Mouse (Mus musculus): ENCODE results near the gene Aqp9. TPM values are rescaled to one million over a fixed set of nuclear protein-coding genes. Genes with fewer than 3 reads are reported as not detected.
"Not testable (repeated sequence)": the region's sequence is repeated elsewhere in the genome, so short reads cannot be mapped to it uniquely, and the experiment has no call there.

Aqp9 gene
- total RNA-seq, 2 experiments from 2014 or later: 12.4 to 13.0 TPM

DNA sequence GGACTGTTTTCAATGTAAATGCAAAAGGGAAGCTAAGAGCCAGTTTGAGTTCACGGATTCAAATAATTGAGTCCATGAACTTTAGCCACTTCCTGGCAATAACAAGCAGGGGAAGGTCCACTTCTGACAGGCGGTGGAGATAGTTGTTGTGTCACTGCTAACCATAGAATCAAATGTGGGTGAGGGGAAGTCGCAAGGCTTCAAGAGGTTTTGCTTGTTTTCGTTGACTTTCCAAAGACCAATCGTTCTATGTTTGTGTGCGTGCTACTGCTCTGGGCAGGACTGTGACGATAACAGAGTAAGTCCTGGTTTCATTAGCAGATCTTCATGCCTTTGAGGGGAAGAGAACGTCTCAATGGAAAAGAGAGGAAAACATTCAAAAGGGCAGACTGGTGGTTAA, 28.3 kb downstream of the Aqp9 start:
- no peak for ATAC-seq (ENCODE audit: poor library complexity, severe bottlenecking)

DNA sequence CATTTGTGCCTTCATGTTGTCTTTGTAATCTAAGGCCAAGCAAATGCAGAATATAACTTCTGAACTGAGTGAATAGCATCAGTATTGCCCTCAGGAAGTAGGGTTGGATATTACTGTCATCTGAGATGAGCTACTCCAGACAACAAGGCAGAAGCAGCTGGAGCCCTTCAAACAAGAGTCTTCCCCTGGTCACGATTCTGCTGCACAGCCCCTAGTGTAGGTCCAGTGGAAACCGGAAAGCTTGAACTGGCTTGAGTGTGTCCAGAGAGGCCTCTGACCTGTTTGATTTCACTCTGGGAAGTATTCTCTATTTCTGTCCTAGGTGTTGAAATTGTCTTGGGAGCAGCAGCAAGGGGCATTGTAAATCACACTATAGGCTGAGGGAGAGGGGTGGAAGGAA, 29.5 kb downstream of the Aqp9 start:
- no peak for ATAC-seq (ENCODE audit: poor library complexity, severe bottlenecking)

DNA sequence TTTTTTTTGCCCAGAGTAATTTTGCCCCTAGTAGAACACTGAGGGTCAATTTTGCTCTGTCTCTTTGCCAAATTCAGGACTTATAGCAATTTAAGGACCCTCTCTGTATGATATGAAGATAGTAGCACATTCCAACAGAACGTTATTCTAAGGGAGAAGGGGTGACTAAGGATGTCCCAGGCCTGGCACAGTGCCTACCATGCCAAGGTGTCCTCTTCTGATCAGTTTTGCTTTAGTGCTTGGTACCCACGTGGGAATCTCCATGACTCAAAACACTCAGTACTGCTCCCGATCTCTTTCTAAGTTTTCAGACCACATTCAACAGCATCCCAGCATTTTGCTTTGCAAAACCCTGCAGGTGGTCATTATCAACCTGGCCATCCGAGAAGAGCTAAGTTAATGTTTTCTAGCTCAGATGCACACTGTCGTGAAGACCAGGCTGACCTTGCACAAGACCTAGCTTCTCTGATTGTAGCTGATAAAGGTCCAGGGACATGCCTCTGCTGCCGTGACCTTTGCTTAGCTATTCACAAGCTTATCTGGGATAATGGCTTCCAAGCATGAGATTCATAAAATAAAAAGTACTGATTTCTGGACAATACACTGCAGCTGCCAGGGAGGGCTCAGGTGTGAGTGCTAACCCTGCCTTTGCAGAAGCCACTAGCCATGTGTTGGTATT, 31.1 kb downstream of the Aqp9 start:
- ATAC-seq (ENCODE audit: poor library complexity, severe bottlenecking): no peak

- ATAC-seq (ENCODE audit: poor library complexity, severe bottlenecking): no peak
Measured at GRCm38 (mm10) chr9:71135073-71135472, 33.4 kb downstream of the Aqp9 start.

GRCm38 (mm10) chr9:71133190-71133589, 35.3 kb downstream of the Aqp9 start:
- no peak for ATAC-seq (ENCODE audit: poor library complexity, severe bottlenecking)

DNA sequence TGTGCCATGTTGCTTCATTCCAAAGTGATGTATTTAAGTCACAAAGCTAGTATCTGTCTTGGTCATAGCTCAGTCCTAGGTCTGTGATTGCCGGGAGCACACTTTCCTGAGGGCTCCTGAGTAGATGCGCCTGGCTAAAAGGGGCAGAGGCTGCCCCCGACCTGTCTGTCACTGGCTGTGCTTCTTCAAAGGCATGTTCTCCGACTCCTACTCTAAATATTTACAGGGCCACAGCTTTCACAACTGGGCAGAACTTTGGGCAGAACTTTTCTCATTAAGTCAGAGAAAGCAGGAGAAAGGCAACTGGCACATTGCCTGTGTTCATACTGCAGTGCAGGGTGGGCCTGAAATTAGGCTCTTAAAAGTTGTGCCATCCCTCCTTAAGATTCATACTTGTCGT, 36.7 kb downstream of the Aqp9 start:
- no peak for ATAC-seq (ENCODE audit: poor library complexity, severe bottlenecking)

GRCm38 (mm10) chr9:71128911-71129310, 39.6 kb downstream of the Aqp9 start:
- ATAC-seq (ENCODE audit: poor library complexity, severe bottlenecking): peak; percentile 95

- no peak for ATAC-seq (ENCODE audit: poor library complexity, severe bottlenecking)
Measured at GRCm38 (mm10) chr9:71126205-71126604, 42.3 kb downstream of the Aqp9 start.

- not testable (repeated sequence) for ATAC-seq (ENCODE audit: poor library complexity, severe bottlenecking)
Measured at GRCm38 (mm10) chr9:71123095-71123494, 45.4 kb downstream of the Aqp9 start.

DNA sequence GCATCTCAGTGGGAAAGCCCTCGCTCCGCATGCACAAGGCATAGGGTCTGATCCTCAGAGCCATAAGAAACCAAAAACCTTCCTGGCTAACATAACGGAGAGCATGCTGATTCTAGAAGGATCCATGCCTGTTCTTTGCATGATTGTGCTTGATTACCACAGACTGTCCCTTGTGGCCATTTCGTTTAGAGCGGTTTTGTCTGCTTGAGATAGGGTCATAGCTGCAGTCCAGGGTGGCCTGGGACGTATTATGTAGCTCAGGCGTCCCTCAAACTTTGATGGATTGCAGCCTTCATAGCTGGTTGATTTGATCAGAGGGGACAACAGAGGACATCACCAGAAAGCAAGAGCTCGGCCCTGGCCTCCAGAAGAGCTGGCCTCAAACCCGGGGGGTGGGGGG, 47.6 kb downstream of the Aqp9 start:
- no peak for ATAC-seq (ENCODE audit: poor library complexity, severe bottlenecking)

DNA sequence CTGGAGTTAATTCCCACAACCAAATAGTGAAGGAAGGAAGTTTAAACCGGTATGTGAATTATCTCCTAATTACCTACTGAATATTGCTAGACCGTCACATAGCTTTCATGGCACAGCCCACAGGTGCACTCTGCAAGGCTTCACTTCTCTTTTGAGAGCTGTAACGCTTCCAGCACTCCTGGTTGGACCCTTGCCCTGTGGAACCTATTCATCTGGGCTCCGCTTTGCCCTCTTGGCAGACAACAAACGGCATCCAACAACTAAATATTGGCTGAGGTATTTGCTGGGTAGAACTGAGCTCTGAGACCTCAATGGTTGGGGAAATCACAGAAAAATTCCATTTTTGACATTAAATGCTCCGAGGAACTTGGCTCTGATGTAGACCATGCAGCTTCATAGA, 55.3 kb downstream of the Aqp9 start:
- no peak for ATAC-seq (ENCODE audit: poor library complexity, severe bottlenecking)

DNA sequence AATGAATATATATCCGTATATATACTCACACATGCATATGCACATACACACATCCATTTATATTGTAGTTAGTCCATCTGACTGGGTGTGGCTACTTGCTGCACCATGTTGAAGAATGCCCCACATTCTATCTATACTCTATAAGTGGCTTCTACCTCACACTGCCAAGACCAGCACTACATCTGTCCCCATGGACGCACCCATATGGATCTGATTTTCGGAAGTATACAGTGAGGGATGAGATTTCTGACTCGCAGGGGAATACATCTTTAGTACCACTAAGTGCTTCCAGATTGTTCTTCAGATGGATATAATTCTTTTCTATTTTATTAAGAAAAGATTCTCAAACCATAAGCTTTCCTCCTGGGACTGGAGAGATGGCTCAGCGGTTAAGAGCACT, 65.0 kb downstream of the Aqp9 start:
- no peak for ATAC-seq (ENCODE audit: poor library complexity, severe bottlenecking)

DNA sequence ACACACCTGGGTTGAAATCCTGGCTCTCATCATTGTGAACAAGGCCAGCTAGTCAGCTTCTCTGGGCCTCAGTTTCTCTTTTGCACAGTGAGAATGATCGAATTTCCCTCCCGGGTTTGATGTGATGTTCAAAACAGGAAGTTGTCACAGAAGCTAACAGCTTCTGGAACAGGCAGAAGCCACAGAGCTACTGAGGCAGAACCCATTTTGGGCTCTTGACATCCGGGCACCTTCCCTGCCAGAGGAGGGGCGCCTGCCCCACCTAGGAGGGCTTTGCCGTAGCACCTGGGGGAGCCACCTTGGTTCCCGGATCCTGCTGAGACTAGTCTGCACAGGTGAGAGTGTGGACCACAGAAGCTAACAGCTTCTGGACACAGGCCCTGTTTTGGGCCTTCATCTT, 74.4 kb downstream of the Aqp9 start:
- no peak for ATAC-seq (ENCODE audit: poor library complexity, severe bottlenecking)

DNA sequence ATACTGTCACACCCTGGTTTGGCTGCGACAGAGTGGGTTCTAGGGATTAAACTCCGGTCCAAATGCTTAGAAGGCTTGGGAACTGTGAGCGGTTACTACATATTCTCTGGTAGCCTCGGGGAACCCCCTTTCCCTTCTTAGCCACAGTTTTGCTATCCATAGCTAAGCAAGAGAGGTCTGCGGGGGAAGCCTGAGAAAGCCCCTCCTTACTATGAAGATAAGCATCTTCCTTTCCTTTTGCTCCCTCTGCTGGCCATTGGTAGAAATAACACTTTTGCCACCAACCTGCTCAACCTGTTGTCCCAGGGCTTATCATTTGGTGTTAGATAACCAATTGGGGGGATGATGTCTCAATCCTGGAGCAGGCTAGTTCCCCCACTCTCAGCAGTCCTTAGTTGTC, 76.4 kb downstream of the Aqp9 start:
- peak; percentile 54; the same call in 1 of the 2 replicates for ATAC-seq (ENCODE audit: poor library complexity, severe bottlenecking)

GRCm38 (mm10) chr9:71079201-71079600, 89.3 kb downstream of the Aqp9 start:
- no peak for ATAC-seq (ENCODE audit: poor library complexity, severe bottlenecking)

- no peak for ATAC-seq (ENCODE audit: poor library complexity, severe bottlenecking)
Measured at GRCm38 (mm10) chr9:71077251-71077825, 91.1 kb downstream of the Aqp9 start.

- ATAC-seq (ENCODE audit: poor library complexity, severe bottlenecking): no peak
Measured at GRCm38 (mm10) chr9:71076201-71076648, 92.3 kb downstream of the Aqp9 start.

DNA sequence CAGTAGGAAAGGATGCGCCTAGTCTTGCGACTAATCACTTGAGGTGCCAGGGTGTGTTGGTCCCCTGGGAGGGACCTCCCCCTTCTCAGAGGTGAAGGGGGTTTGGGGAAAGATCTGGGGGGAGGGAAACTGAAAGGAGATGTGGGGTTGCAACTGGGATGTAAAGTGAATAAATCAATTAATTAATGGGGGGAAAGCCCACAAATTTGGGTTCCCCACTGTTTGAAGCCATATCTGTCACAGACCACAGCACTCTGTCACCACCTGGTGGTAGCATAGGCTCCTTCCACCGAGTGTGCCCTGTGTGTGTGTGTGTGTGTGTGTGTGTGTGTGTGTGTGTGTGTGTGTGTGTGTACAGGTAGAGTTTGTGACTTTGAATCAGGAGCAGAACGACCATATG, 94.7 kb downstream of the Aqp9 start:
- no peak for ATAC-seq (ENCODE audit: poor library complexity, severe bottlenecking)

DNA sequence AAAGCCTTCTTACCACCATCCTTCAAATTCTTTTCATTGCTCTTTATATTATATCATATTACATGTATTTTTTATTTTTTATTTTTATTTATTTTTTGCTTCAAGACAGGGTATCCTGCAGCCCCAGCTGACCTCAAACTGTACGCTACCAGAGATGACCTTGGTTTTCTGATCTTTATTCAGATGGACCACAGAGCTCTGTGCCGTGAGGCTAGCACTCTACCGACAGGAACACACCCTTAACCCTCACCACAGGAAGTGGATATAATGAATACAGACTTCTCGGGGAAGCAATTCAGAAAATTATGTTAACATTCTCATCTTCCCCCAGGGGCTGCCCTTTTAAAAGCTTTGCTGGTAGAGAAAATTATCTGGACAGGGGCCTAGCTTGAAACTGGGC, 95.4 kb downstream of the Aqp9 start:
- ATAC-seq (ENCODE audit: poor library complexity, severe bottlenecking): no peak

GRCm38 (mm10) chr9:71072502-71072901, 96.0 kb downstream of the Aqp9 start:
- no peak for ATAC-seq (ENCODE audit: poor library complexity, severe bottlenecking)

GRCm38 (mm10) chr9:71071581-71072330, 96.7 kb downstream of the Aqp9 start:
- ATAC-seq (ENCODE audit: poor library complexity, severe bottlenecking): no peak

- ATAC-seq (ENCODE audit: poor library complexity, severe bottlenecking): no peak
Measured at GRCm38 (mm10) chr9:71070628-71071027, 97.9 kb downstream of the Aqp9 start.
